Mouse (Mus musculus) layer of hippocampus, adult 8-10 months (tissue): ENCODE measurements around the gene Gm9780. TPM values are rescaled to one million over a fixed set of nuclear protein-coding genes. Genes with fewer than 3 reads are reported as not detected.

Source experiments
- total RNA-seq, 4 experiments: library from RNA; stranded (reverse); gene quantifications; 2 replicates each; pipeline ENCODE4 v1.2.4; 2022

Gm9780 gene
- total RNA-seq, 4 experiments from 2014 or later: 1.0 to 4.5 (median 2.6) TPM

Other genes starting within 250 kb of the Gm9780 start
- gene Anxa11, start 200.6 kb downstream of the Gm9780 start, total RNA-seq: 10 to 100 TPM; 72.8 to 81.2 (median 75.5) TPM
- not detected for gene Plac9a, start 139.6 kb downstream of the Gm9780 start, total RNA-seq
- gene Tmem254a, start 115.0 kb downstream of the Gm9780 start, total RNA-seq: 10 to 100 TPM in 1 of 4 experiments, 1 to 10 TPM in 3; 5.0 to 12.0 (median 5.8) TPM
- gene Cphx1, start 104.4 kb downstream of the Gm9780 start, total RNA-seq: not detected
- 1 to 10 TPM in 2 of 4 experiments, under 1 TPM in 1, not detected in 1; 0.45 to 1.3 (median 1.2) TPM for gene Duxbl1, start 64.1 kb downstream of the Gm9780 start, total RNA-seq
- 10 to 100 TPM; 26.6 to 33.5 (median 30.2) TPM for gene Tmem254c, start 24.6 kb upstream of the Gm9780 start, total RNA-seq
- gene Cphx2, start 38.8 kb upstream of the Gm9780 start, total RNA-seq: not detected
- gene Cphx3, start 39.6 kb upstream of the Gm9780 start, total RNA-seq: not detected
- 1 to 10 TPM in 1 of 4 experiments, under 1 TPM in 1, not detected in 2; 0.38 to 1.1 TPM for gene Duxbl2, start 75.6 kb upstream of the Gm9780 start, total RNA-seq
- gene Plac9b, start 139.8 kb upstream of the Gm9780 start, total RNA-seq: 1 to 10 TPM; 1.6 to 7.7 (median 3.5) TPM
- 10 to 100 TPM in 1 of 4 experiments, 1 to 10 TPM in 3; 1.5 to 13.3 (median 6.6) TPM for gene Tmem254b, start 164.3 kb upstream of the Gm9780 start, total RNA-seq
- 1 to 10 TPM in 3 of 4 experiments, under 1 TPM in 1; 0.65 to 1.7 (median 1.5) TPM for gene Duxbl3, start 215.3 kb upstream of the Gm9780 start, total RNA-seq